Mouse (Mus musculus): ENCODE measurements around the gene Usp34. TPM values are rescaled to one million over a fixed set of nuclear protein-coding genes. Genes with fewer than 3 reads are reported as not detected.
"Not testable (repeated sequence)": the region's sequence is repeated elsewhere in the genome, so short reads cannot be mapped to it uniquely, and the experiment has no call there.

The Usp34 gene
- total RNA-seq, 2 experiments from 2014 or later, result 29.7 to 39.6 TPM

DNA sequence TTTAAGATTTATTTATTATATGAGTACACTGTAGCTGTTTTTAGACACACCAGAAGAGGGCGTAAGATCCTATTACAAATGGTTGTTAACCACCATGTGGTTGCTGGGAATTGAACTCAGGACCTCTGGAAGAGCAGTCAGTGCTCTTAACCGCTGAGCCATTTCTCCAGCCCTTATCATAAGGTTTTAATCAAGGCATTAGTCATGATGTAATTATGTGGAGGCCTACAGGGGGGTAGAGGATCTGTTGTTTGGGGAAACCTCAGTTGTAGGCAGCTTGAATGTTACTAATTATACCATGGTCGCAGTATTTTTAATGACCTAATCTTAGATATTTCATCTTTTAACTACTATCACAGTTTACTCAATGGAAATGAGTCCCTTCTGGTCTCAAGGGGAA lies 25.4 kb downstream of the Usp34 start:
- no peak for DNase-seq
- intact Hi-C loops (cut with DNase I), result no loop called here

DNA sequence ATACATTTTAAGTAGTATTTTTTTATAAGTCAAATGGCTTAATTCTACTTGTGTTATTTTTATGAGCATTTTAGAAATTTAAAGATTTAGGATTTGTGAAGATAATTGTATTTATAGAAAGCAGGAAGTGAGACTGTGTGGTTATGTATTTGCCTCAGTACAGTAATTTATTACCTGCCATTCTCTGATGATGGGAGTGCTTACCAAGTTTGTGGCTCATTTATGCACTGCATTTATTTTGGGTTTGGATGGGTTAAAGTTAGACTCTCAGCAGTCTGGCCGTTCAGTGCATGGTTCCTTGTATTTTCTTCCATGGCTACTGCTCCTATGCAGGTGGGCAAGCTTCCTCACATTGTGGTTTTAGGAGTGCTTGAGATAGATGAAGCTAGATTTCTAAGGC lies 28.5 kb downstream of the Usp34 start:
- intact Hi-C loops (cut with DNase I), result no loop called here
- DNase-seq, result no peak

DNA sequence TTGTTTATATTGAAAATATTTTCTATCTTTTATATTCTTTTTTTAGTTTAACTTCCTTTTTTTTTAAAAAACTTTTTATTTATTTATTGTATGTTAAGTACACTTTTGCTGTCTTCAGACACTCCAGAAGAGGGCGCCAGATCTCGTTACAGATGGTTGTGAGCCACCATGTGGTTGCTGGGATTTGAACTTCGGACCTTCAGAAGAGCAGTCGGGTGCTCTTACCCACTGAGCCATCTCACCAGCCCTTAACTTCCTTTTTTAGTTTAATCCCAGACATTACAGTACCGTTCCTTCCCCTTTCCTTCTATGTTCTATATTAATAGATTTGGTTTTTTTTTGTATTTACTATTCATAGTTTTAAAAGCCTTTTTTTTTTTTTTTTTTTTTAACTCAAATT lies 50.5 kb downstream of the Usp34 start:
- intact Hi-C loops (cut with DNase I); DNase-seq: not testable (repeated sequence)

DNA sequence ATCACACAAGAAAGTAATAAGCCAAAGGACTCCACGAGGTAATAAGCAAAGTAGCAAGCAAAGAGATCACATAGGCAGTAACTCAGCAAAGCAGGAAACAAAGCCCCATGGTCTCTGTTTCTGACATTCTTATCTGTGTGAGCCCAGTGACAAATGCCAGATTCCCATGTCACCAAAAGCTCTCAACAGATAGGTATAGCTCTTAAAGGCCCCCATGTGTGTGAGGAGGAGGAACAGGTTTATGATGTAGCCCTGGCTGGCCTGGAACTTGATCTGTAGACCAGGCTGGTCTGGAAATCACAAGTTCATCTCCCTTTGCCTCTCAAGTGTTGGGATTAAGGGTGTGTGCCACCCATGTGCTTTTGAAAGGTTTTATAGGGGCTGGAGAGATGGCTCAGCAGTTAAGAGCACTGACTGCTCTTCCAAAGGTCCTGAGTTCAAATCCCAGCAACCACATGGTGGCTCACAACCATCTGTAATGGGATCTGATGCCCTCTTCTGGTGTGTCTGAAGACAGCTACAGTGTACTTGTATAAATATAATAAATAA lies 53.1 kb downstream of the Usp34 start:
- intact Hi-C loops (cut with DNase I); DNase-seq: not testable (repeated sequence)

DNA sequence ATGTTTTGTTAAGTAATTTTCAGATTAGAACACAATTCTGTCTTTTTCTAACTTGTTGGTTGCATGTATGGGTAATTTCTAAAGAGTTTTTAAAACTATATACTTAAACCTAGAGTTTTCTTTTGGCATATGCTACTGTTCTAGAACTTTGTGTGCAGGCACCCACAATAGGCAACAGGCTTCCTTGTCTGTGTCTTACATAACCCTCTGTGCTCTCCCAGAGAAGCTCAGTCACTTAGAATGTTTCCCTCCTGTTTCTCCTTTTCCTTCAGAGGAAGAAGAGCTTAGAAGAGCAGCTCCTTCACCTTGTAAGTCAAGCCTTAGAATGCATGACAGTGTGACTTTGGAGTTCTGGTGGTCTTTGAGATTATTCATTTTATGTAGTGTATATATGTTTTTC lies 55.6 kb downstream of the Usp34 start:
- DNase-seq, result no peak
- intact Hi-C loops (cut with DNase I), result no loop called here

DNA sequence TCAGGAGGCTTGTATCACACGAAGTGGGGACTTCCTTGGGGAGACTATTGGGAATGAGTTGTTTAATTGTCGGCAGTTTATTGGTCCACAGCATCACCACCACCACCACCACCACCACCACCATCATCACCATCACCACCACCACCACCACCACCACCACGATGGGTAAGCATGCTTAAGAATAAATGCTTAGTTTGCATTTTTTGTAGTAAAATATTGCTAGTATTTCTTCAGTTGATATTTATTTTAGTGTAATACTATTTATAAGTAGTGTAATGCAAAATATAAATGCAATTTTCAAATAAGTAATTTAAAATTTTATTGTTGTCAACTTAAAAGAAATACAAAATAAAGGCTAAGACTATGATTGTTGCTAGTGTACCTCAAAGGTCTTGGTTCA lies 57.7 kb downstream of the Usp34 start:
- intact Hi-C loops (cut with DNase I), result no loop called here

DNA sequence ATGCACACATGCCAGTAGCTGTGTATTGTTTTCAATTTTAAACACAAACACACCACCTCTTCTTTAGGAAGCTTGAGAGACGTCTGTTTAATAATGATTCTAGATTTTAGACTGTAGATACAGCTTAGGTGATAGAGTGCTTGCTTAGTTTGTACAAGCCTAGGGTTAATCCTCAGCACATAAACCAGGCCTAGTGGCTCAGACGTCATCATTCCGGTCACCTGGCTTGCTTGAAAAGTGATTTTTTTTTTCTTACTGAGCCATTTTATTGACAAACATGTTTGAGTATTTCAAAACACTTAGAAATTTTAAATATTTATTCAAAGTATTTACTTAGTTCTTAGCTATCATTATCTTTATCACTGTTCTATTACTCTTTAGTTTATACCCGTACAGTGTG lies 65.3 kb downstream of the Usp34 start:
- intact Hi-C loops (cut with DNase I), result no loop called here
- no peak for DNase-seq

More for the DNA sequence above, 57.7 kb downstream of the Usp34 start:
- DNase-seq, result no peak

DNA sequence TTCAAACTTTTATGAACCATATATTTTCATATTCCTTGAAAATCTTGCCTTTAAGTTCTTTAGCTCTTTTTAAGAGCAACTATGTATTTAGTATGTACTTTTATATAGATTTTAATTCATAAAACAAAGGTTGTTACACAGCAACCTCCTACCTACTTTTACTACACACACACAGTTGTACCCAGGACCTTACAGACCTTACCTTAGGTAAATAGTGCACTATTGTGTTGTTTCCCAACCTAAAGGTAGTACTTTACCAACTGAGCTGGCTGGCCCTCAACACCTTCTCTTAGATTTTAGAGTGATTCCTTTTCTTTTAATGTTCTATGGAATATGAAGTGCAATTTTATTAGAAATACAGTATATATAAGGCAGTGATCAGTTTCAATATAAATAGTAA lies 65.8 kb downstream of the Usp34 start:
- intact Hi-C loops (cut with DNase I), result no loop called here
- no peak for DNase-seq

DNA sequence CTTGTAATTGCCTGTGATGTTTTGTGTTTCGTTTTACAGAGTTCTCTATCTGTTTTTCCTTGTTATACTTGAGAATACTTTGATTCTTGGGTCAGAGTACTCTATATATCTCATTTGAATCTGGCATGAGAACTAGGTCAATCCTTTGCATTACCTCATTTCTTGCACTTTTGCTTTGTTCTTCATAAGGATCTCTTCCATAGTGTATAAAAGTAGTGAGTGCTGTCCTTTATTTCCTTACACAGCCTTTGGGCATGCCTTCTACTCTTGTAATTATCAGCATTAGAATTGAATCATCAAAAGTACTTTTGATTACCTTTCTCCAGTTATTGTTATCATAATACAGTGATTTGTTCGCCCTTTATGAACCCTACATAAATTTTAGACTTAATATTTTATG lies 73.4 kb downstream of the Usp34 start:
- no peak for DNase-seq
- intact Hi-C loops (cut with DNase I), result no loop called here

DNA sequence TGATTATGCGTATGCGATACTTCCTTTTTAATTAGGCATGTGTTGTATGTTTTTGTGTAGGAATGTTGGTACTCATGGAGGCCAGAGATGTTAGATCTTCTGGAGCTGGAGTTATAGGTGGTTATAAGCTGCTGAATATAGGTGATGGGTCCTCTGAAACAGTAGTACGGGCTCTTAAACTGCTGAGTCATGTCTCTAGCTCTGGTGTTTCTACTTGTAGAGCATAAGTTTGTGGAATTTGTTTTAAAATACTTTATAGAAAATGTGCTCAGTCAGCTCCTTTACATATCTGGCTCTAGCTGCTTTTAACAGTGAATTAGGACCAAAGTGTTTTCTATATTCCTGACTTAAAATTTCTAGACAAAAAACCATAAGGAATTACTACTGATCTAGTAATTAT lies 73.9 kb downstream of the Usp34 start:
- no peak for DNase-seq
- intact Hi-C loops (cut with DNase I), result no loop called here

DNA sequence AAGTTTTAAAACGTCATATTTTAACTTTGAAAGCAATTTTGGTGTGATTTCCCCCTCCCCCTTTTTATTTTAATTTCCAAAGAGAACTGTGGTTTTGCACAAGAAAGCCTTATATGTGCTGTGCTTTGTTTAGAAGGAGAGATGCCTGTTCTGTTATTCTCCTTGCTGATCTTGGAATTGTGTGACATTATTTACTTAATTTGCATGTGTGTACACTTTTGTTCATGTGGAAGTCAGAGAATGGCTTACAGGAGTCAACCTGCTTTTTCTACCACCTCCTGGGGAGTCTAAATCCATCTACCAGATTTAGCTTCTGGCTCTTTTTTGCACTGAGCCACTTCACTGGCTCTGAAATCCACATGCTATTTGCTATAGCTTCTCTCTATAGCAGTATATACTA lies 76.1 kb downstream of the Usp34 start:
- intact Hi-C loops (cut with DNase I), result no loop called here

DNA sequence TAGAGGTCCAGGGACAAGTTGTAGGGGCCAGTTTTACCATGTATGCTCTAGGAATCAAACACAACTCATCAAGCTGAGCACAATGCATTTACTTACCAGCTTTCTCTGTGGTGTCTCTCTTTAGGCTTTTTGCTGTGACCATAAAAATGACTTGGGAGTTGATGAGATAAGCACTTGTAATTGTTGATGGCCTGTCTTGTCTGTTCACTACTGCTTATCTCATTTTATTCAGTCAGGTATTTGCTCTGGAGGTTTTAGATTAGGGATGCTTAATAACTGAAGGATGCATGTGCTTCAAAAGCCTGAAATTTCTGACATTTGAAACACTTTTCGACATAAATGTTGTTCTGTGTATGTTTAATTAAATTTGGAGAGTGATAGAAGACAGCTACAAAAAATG lies 83.0 kb downstream of the Usp34 start:
- intact Hi-C loops (cut with DNase I), result no loop called here
- DNase-seq, result no peak

More for the DNA sequence above, 76.1 kb downstream of the Usp34 start:
- no peak for DNase-seq

DNA sequence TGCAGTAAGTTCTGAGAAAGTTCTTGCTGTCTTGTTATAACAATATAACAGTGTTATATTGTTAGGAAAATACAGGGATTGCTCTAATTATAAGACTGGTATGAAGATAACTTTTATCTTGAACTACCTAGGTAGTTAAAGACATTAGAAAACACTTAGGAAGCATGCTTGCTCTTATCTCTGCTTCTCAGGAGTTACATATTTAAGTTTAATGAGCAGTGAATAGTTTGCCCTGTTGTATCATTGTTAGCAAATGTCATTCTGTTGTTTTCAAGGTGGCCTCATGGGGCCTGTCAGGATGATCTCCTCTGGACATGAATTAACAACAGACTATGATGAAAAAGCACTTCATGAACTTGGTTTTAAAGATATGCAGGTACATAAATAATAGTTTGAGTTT lies 85.9 kb downstream of the Usp34 start:
- intact Hi-C loops (cut with DNase I), result no loop called here
- no peak for DNase-seq

DNA sequence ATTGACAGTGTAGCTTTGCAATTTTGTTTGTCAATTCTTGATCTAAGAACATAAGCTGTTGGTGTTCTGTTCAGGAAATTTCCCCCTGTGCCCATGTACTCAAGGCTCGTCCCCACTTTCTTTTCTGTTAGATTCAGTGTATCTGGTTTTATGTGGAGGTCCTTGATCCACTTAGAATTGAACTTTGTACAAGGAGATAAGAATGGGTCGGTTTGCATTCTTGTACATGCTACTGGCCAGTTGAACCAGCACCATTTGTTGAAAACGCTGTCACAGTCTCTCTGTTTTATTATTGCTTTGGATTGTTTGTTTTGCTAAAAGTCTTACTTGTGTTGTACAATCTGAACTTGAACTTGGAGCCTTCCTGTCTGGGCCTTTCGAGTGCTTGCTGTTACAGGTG lies 89.9 kb downstream of the Usp34 start:
- intact Hi-C loops (cut with DNase I), result no loop called here

DNA sequence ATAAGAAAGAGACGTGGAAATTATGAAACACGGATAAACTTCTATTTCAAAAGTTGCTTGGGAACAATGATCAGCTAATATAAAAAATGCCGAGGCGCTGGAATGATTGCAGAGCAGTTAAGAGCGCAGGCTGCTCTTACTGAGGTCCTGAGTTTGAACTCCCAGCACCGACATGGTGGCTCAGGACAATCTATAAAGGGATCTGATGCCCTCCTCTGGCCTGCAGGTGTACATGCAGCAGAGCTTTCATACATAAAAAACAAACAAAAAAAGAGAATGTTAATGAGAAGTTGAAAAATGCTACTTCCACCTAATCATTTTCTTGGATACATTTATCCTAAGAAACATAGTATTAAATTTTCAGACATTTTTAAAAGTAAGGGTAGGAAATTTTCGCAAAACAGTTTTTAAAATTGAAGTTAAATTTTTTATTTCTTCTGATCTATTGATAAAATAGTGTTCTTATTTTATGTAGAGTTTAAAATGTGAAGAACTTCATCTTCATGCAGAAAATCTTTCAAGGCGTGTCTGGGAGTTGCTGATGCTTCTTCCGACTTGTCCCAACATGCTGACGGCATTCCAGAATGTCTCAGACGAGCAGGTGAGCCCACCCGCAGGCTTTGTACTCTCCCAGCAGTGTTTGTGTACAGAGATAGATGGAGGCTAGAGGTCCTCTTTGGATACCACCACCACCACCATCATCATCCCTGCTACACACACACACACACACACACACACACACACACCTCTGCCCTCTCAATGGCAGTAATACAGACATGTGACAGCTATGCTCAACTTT lies 94.5 kb downstream of the Usp34 start:
- no peak for DNase-seq
- intact Hi-C loops (cut with DNase I), result no loop called here

More for the DNA sequence above, 89.9 kb downstream of the Usp34 start:
- DNase-seq, result no peak

DNA sequence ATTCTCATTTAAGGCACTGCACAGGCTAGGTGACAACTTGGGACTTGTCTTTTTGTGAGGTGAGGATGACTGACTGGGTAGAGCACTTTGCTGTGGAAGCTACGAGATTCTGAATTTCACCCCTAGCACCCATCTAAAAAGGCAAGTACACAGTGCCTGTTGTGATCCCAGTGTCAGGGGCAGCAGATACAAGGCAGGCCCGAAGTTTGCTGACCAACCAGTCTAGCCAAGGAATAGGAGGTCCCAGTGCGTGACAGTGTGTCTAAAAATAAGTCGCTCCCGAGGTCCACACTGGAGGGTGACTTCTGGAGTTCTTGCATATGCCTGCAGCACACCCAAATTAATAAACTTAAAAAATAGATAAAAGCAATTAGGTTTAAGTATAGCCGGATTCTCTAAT lies 121.6 kb downstream of the Usp34 start:
- intact Hi-C loops (cut with DNase I), result no loop called here
- no peak for DNase-seq

DNA sequence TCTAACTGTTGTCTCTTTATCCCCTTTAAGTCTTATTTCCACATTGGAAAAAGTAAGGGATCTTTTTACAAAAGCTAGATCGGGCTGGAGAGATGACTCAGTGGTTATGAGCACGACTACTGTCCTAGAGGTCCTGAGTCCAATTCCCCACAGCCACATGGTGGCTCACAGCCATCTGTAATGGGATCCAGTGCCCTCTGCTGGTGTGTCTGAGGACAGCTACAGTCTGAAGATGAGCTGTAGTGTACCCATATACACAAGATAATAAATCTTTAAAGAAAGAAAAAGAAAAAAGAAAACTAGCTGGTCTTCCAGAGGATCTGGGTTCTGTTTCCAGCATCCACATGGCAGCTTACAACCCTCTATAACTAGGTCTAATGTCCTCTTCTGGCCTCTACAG lies 123.3 kb downstream of the Usp34 start:
- intact Hi-C loops (cut with DNase I), result no loop called here

DNA sequence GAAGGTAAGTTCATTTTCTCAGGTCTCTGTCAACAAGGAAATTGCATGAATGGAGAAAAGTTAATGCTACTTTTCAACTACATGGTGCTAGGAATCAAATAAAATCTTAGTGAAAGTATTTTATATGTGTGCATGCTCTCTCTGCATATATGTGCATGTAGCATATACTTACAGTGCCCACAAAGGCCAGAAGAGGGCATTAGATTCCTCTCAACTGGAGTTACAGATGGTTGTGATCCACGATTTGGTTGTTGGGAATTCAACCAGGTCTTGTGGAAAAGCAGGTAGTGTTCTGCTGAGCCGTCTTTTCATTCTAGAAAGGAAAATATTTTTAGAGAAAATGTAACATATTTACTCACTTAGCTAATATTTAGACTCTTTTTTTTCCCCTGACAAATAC lies 129.4 kb downstream of the Usp34 start:
- intact Hi-C loops (cut with DNase I), result no loop called here

More for the DNA sequence above, 123.3 kb downstream of the Usp34 start:
- no peak for DNase-seq

DNA sequence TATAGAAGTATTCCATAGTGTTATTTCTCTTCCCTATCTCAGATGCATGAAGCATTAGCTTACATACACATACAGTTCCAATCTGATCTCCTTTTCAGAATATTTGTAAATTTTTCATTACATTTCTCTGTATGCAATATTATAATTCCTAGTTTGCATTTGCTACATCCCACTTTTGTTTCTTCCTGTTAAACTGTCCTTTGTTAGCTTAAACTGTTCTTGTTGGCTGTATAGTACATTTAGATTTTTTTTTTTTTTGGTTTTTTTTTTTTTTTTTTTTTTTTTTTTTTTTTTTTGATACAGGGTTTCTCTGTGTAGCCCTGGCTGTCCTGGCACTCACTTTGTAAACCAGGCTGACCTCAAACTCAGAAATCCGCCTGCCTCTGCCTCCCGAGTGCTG lies 159.2 kb downstream of the Usp34 start:
- intact Hi-C loops (cut with DNase I); DNase-seq: not testable (repeated sequence)

More for the DNA sequence above, 129.4 kb downstream of the Usp34 start:
- no peak for DNase-seq

DNA sequence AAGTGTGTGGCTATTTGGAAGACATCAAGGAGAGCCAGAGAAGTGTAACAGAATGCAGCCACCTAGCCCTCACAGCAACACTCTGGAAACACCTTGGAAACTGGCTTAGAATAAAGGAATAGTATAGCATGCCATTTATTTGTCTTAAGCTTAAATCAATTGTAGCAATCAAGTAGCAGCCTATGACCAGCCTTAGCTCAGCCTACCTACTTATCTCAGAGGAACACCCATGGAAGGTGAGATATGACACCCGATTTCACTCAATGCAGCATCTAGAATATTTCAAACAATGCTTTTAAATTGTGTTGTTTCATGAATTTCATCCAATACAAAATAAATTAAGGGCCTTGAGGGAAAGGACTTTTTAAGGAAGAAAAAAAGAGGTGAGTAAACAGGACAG lies 183.3 kb downstream of the Usp34 start:
- intact Hi-C loops (cut with DNase I), result no loop called here
- DNase-seq, result no peak

DNA sequence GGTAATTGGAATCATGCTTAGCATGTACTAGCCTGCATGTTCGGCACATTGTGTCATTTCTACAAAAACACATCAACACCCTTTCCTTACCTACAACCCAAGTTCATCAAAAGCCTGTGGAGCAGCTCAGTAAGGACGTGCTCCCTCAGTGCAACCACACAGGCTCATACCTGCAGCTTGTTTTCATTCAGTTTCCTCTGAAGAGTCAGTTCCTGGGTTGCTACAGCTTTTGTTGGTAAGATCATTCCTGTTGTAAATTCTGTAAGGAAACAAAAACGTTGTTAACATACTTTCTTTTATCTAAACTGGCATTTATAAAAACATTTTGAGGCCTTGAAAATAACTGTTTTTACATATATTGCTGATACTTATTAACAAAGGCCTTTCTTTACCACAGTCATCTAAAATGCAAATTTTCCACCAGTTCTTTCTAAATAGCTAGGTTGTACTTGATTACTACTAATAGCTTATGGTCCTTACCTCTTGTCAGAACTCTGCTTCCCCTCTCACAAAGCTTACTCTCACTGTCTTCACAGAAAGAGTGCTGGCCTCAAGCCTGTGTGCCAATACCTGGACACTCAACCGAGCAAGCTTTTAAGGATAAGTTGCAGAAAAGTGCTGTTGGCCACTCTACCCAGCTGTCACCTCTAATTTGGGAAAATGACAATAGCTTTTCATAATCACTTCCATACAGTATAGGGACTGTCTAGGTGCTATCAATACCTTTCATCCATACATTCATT lies 185.5 kb downstream of the Usp34 start:
- no peak for DNase-seq
- intact Hi-C loops (cut with DNase I), result no loop called here

DNA sequence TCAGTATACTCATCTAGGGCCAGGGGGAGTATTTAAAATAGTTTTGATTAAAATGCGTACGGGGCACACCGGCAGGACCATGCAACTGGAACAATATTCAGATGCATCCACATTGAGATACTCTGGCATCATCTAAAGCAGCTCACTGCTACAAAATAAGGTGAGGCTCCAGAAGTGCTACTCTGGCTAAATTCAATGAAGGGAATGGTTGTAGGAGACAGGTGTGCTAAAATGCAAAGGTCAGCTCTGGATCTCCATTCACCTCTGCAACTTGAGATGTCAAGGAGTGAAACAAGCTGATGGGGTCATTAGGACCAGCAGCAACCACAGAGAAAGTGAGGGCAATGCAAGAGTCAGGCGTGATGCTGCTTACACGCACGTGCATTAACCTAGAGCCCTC lies 188.5 kb downstream of the Usp34 start:
- intact Hi-C loops (cut with DNase I), result loop anchor here (5.0 kb wide), 1 partner anchor 72 kb away; no protein-coding TSS in a partner anchor
- no peak for DNase-seq

All from gastrocnemius, postnatal 36 days (tissue).